Mouse (Mus musculus) erythroid progenitor cell, adult 5-6 weeks (primary cell): Measurements from ENCODE around the gene Ptpa. TPM values are rescaled to one million over a fixed set of nuclear protein-coding genes. Genes with fewer than 3 reads are reported as not detected.
A peak's percentile ranks its signal among the peaks of the same experiment; 100 is the strongest.

Source experiments
- ATAC-seq: replicated peaks from 2 replicates; pipeline ENCODE4 v1.8.0; 2016; ENCODE audit warnings: moderate number of reproducible peaks, mild to moderate bottlenecking, moderate TSS enrichment, inconsistent platforms; ENCODE audit not compliant: poor library complexity, low FRiP score, severe bottlenecking
- total RNA-seq, 2 experiments: library from RNA; stranded (forward) in 1 of 2; stranded (reverse) in 1 of 2; fragments of 150-400 nt in 1 of 2; fragments of 186-747, 209-891 nt in 1 of 2; gene quantifications; 2 replicates each; pipeline versions ENCODE4 v1.2.3 to v1.2.4; 2015 to 2017; ENCODE audit warnings: low replicate concordance in 2 of 2

Gene Ptpa
- total RNA-seq, 2 experiments from 2014 or later, result 103 to 118 TPM

DNA sequence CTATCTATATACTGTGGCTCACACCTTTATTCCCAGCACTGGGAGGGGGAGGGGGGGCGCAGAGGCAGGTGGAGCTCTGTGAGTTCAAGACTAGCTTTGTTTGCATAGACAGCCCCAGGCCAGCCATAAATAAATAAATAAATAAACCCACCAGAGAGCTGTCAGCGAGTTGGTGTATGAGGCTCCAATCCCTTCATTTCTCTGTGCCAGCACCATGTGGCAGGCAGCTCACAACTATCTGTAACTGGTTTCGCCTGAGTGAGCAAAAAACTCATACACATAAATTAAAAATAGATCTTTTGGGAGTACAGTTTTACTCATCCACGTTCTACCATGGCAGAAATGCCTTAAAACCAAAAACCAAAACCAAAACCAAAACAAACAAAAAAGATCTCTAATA, 5.6 kb downstream of the Ptpa start:
- no peak for ATAC-seq

DNA sequence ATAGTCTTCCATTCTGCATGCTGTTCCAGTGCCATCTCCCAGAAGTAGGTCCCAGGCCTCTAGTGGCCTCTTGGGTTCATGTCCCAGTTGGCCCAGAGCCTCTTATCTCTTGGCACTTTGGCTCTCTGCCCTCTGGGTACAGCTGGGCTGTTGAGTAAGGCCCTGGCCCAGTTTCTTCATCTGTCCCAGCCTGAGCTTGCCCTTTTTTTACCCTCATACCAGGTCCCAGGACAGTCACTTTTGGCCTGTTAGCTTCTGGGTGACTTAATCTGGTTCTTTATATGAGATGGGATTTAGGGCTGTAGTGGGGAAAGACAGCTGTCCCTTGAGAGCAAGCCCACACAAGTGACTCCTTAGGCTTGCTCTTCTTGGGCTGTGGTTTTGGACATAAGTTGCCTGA, 13.3 kb downstream of the Ptpa start:
- 0 out of 2 replicates have a peak, but pooled peaks have one; percentile 27 for ATAC-seq

- peak; percentile 78 for ATAC-seq
Measured at GRCm38 (mm10) chr2:30435326-30436155, 19.7 kb downstream of the Ptpa start.

DNA sequence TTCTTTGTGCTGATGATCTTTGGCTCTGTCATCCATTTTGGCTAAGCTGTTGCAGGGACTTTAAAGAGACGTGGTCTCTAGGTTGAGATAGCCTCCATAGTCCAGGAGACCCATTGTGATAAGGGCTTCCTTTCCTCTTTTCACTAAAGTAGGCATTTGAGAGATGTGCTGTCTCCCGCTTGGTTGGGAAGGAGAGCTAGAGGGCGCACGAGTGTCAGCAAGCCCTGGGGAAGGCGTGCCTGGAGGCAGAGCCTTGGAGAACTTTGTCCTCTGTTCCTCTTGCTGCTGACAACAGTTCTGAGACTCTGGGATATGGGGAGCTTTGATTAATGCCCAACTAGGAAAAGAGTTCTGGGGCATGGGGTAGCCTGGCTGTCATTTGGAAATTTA, 20.3 kb downstream of the Ptpa start:
- no peak for ATAC-seq

DNA sequence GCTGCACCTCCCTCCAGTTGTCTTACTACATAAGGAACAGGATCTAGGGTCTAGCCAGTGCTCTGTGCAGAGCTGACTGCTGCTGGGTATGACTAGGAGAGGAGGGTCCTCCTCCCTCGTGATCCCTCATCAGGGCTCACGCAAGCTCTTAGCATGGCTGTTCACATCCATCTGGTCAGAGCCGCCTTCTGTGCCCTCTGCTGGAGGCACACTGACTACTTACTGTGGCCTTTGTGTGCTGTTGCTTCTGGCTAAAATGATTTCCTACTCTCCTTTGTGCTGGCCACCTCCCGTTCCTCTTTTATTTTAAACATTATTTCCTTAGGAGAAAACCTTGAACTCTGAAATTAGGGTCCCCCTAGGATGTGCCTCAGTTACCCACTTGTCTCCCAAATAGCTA, 21.0 kb downstream of the Ptpa start:
- ATAC-seq, result no peak

DNA sequence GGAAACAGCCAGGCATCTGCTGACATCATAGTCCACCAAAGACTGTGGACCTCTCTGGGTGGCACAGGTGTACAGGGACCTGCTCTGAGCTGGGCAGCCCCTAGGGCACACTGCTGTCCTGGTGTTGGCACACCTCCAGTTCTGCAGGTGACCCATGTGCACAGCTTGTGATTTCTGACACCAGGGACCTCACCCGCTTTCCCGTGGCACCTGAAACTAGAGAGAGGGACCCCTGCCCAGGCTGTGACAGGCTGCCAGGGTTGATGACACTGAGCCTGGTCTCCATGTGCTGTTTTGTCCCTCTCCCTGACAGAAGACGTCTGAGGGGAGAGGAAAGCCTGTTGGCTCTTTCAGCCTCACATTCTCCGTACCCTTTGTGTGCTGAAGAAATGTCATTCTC, 22.0 kb downstream of the Ptpa start:
- no peak for ATAC-seq

- no peak for ATAC-seq
Measured at GRCm38 (mm10) chr2:30439631-30440030, 23.8 kb downstream of the Ptpa start.

DNA sequence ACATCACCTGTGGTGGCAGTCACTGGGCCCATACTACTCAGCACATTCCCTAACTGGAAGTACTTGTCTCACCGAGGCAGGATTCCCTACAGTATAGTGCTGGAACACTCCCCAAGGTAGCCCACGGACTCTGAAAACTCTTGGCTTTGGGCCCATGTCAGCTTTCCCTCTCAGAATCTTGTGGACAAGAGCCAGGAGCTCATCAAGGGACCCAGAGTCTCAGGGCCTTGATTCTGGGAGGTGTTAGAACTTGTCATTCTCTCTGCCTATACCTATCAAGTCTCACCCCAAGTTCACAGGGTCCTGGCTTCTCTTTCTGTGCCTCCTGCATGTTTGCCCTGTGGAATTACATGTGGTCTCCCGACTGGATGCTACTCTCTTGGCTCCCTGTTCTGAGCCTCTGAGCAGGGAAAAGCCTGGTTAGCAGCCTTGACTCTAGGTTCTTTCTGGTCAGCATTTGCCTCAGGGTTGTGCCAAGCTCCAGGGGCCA, 24.4 kb downstream of the Ptpa start:
- ATAC-seq, result no peak

DNA sequence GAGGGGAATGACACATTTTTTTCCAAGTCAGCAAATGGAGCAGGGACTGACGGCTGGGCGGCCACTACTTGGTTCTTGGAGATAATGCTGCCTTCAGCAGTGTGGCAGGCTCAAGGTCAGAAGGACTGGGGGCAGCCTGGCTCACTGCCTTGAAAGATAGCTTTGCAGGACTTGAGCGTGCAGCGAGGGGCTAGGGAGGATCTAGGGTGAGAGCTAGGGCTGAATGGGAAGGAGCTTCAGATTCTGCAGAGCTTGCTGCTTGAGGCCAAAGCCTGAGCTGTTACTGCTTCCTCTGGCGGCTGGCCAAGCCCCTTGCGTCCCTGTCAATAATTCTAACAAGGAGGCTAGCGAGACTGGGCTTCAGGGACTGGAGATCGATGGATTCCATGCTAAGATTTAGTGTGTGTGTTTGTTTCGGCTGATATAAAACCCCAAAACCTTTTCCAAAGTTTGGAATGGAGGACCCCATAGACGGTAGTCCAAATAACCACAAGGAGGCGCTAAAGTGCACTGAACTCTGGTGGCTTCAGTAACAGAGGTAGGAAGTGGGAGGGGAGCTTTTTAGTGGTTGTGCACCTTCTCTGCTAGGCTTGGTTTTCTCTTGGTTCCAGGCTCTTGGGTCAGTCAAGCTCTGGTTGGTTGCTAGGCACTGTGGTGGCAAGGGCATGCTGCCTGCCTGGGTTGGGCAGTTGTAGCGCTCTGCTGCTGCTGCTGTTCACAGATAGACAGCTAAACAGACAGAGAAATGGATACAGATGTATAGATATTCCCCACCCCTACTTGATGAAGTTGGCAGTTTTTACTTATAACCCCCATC, 25.1 kb downstream of the Ptpa start:
- peak; percentile 47 for ATAC-seq

GRCm38 (mm10) chr2:30441518-30442497, 26.0 kb downstream of the Ptpa start:
- ATAC-seq, result no peak

GRCm38 (mm10) chr2:30442498-30442890, 26.7 kb downstream of the Ptpa start:
- no peak for ATAC-seq

GRCm38 (mm10) chr2:30443281-30443680, 27.4 kb downstream of the Ptpa start:
- no peak for ATAC-seq

- no peak for ATAC-seq
Measured at GRCm38 (mm10) chr2:30444006-30444405, 28.2 kb downstream of the Ptpa start.

DNA sequence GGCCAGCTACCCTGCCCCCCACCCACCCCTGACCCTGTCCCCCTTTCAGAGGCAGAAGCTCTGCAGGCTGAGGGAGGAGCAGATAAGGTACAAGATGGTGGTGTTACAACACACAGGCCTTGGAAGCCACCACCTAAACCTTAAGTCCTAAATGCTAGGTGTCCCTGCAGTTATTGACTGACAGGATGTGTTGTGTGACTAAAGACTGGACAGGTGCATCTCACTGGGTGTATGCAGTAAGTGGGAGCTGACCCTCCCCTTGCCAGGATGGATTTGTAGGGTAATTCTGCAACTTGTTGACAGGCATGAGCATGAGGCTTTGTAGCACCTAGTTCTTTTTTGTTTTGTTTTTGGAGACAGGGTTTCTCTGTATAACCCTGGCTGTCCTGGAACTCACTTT, 28.6 kb downstream of the Ptpa start:
- no peak for ATAC-seq

- ATAC-seq, result no peak
Measured at GRCm38 (mm10) chr2:30445312-30445711, 29.5 kb downstream of the Ptpa start.

DNA sequence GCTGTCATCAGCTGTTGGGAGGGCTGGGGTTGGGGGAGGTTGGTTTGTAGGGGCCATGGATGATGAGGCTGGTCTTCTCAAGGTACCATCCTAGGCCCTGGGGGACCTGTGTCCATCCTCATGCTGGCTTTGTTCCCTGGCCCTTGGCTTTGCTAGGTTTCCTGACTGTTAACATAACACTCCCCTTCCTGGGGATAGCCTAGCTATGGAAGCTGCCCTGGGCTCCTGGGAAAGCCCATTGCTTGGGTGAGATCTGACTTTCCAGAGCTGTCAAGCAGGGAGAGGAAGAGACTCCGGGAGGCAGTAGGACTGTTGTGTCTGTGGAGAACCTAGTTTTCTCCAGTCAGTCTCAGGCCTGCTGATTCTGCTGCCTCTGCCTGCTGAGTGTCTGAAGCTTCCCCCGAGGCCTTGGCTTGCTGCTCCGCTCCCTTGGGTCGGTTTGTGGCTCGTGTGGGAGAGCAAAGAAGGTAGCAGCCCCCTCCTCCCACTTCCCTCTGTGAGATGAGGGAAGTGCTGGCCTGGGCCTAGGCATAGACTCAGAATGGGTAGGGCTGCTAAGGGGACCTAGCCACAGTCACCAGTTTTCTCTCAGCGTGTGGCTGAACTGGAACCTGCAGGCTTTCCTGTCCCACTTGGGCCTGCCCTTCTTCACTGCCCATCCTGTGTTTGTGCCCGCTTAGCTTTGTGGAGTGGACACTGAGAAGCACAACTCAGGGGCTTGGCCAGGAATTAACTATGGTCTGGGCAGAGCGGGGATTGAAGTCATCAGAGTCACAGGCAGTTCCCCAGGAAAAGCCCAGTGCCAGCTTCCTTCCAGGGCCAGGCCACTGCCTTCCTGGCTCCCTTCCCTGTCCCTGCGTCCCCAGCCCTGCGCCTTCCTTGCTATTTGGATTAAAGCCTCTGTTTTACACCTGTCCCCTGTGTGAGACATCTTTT, 31.3 kb downstream of the Ptpa start:
- no peak for ATAC-seq

GRCm38 (mm10) chr2:30448371-30448770, 32.5 kb downstream of the Ptpa start:
- ATAC-seq, result no peak

DNA sequence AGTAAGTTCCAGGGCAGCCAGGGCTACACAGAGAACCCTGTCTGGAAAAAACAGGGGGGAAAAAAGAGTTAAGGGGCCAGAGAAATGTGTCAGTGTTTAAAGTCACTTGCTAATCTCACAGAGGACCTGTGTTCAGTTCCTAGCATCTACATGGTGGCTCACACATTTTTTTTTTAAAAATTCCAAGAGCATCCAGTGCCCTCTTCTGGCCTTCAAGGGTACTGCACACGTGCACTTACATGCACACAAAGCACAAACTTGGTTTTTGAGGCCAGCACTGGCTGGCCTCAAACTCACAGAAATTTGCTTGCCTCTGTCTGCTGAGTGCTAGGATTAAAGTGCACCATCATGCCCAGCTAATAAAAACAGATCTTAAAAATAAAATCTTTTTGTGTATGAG, 34.7 kb downstream of the Ptpa start:
- 0 out of 2 replicates have a peak, but pooled peaks have one; percentile 27 for ATAC-seq

GRCm38 (mm10) chr2:30451525-30451924, 35.7 kb downstream of the Ptpa start:
- no peak for ATAC-seq
